Mouse (Mus musculus) bone marrow, adult 2 months (tissue): ENCODE data around the gene Slc7a4. TPM values are rescaled to one million over a fixed set of nuclear protein-coding genes. Genes with fewer than 3 reads are reported as not detected.

Experiments
- H3K27ac ChIP-seq: fragments of 200-500 bp; 2 replicates; pipeline ENCODE4 v1.5.1; 2012; ENCODE audit warnings: low read depth, mild to moderate bottlenecking, control low read depth, inconsistent platforms, low read length; ENCODE audit not compliant: control insufficient read depth, poor library complexity, insufficient read depth
- H3K4me1 ChIP-seq: fragments of 200-500 bp; 2 replicates; pipeline ENCODE4 v1.6.1; 2011; ENCODE audit warnings: low read length; ENCODE audit not compliant: control insufficient read depth, insufficient read depth
- H3K4me3 ChIP-seq: fragments of 200-500 bp; replicated peaks from 2 replicates; pipeline ENCODE3; 2011; ENCODE audit warnings: mild to moderate bottlenecking, low read depth, low read length, control low read depth; ENCODE audit not compliant: control insufficient read depth
- CTCF ChIP-seq: fragments of 200-500 bp; IDR thresholded peaks from 2 replicates; pipeline ENCODE4 v1.5.1; 2011; ENCODE audit warnings: low read length, control low read depth; ENCODE audit not compliant: control insufficient read depth, insufficient read depth
- POLR2A ChIP-seq: fragments of 200-500 bp; IDR thresholded peaks from 2 replicates; pipeline ENCODE4 v1.6.1; 2011; ENCODE audit warnings: low read depth, mild to moderate bottlenecking, control low read depth, low read length, borderline replicate concordance; ENCODE audit not compliant: control insufficient read depth
- WGBS: fragments of 180-500 bp; shearing (Covaris S2); methylation state at CpG from one replicate; pipeline ENCODE4 v1.1.7; 2018; 5-methylcytosine and 5-hydroxymethylcytosine counted together
- polyA plus RNA-seq: library from polyadenylated mRNA; stranded (reverse); fragments of >200 nt; gene quantifications from 2 replicates; pipeline ENCODE4 v1.2.4, GENCODE M21; 2011; ENCODE audit warnings: low replicate concordance; ENCODE audit not compliant: missing spikeins, insufficient read depth, insufficient read length

Slc7a4 gene
- polyA plus RNA-seq, 1 experiment: 4.6 TPM

- 88% methylated on average over 11 of the region's 11 CpGs for WGBS
- Histone ChIP-seq H3K4me3 (no peak overlapping the region), H3K27ac (no peak overlapping the region), H3K4me1 (no peaks in the 10 kb centered on the region)
- TF ChIP-seq POLR2A (no peak), CTCF (no peak)
Measured at GRCm38 (mm10) chr16:17524156-17524555, 58.9 kb downstream of the Slc7a4 start.

Other genes with a start within 250 kb of the Slc7a4 start
- 7.7 and 14.5 TPM in 2 replicates for gene Snap29, start 177.2 kb downstream of the Slc7a4 start, polyA plus RNA-seq
- 26.4 and 46.1 TPM in 2 replicates for gene Pi4ka, start 176.9 kb downstream of the Slc7a4 start, polyA plus RNA-seq
- gene Crkl, start 131.2 kb downstream of the Slc7a4 start, polyA plus RNA-seq: 10.5 and 18.7 TPM in 2 replicates
- not detected in 2 replicates for gene Aifm3, start 93.6 kb downstream of the Slc7a4 start, polyA plus RNA-seq
- gene Lztr1, start 74.5 kb downstream of the Slc7a4 start, polyA plus RNA-seq: 22.2 and 40.6 TPM in 2 replicates
- gene Thap7, start 52.1 kb downstream of the Slc7a4 start, polyA plus RNA-seq: 13.6 and 31.8 TPM in 2 replicates
- gene Lrrc74b, start 22.0 kb downstream of the Slc7a4 start, polyA plus RNA-seq: not detected in 2 replicates
- 0.41 TPM in 1 of 2 replicates, not detected in the other for gene P2rx6, start 21.3 kb downstream of the Slc7a4 start, polyA plus RNA-seq
- 17.1 and 24.9 TPM in 2 replicates for gene Smpd4, start 36.1 kb upstream of the Slc7a4 start, polyA plus RNA-seq
- 2.4 and 9.9 TPM in 2 replicates for gene Ccdc74a, start 63.3 kb upstream of the Slc7a4 start, polyA plus RNA-seq
- gene Med15, start 149.7 kb upstream of the Slc7a4 start, polyA plus RNA-seq: 22.5 and 38.0 TPM in 2 replicates
- 5.7 and 7.8 TPM in 2 replicates for gene Klhl22, start 176.4 kb upstream of the Slc7a4 start, polyA plus RNA-seq
- gene Scarf2, start 214.1 kb upstream of the Slc7a4 start, polyA plus RNA-seq: 2.5 and 5.7 TPM in 2 replicates
- not detected in 2 replicates for gene B830017H08Rik, start 249.9 kb upstream of the Slc7a4 start, polyA plus RNA-seq